Mouse (Mus musculus): ENCODE data around the gene Baiap3.

- no peak for TF ChIP-seq CTCF (IDR thresholded peaks at IDR 0.05; ENCODE audit: insufficient read depth, low read length)
- TF ChIP-seq POLR2A (IDR thresholded peaks at IDR 0.05; ENCODE audit: borderline replicate concordance, extremely low read depth, low read depth, low read length), result no peak
Measured at GRCm38 (mm10) chr17:25220746-25221145, 35.4 kb downstream of the Baiap3 start.

Data from lung, adult 2 months (tissue).